Mouse (Mus musculus): ENCODE measurements around the gene Smad5.

Gene Smad5

DNA sequence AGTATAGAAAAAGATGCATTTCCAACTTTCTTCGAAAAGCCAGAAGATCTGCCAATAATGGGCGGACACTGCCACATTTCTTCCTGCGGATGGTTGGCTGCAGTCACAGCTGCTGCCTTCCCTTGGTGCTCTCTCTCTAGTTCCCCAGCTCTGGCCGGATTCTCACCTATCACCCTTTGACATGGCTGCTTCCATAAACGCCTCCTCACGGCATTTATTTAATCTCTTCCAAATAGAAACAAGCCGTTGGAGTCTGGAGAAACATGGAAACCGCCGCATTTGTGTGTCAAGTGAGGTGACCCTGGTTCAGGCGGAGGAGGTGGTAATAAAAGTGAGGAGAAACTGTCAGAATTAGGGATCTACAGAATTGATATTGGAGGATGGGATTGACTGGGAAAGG is 886 bp upstream of the Smad5 start:
- no peak for DNase-seq (ENCODE audit: low read depth, low spot score)

DNA sequence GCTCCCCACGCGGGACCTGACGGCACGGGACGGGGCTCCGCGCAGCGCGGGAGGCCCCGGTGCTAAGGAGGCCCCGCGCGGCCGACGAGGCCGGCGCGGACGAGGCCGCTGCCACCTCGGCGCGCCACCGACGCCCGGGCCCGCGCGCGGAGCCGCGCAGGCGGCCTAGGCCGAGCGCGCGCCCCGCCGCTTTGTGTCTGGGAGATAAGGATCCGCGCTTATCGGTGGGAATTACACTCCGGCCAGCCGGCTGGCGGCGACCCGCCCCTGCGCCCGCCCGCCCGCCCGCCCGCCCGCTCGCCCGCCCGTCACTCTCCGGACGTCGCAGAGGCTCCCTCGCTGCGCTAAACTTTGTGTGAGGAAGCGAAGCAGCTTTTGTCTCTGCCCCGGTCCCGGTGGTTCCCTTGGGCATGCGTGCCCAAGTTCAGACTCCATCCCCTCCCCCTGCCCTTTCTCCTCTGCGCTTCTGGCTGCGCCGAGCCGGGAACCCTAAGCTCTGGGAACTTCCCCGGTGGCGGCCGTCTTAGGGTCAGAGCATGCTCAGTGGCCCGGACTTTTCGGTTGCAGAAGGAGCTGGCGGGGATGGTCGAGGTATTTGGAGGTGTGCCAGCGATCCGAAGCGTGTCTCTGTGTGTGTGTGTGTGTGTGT is 536 bp downstream of the Smad5 start:
- DNase-seq (ENCODE audit: low read depth, low spot score) = peak; percentile 73

DNA sequence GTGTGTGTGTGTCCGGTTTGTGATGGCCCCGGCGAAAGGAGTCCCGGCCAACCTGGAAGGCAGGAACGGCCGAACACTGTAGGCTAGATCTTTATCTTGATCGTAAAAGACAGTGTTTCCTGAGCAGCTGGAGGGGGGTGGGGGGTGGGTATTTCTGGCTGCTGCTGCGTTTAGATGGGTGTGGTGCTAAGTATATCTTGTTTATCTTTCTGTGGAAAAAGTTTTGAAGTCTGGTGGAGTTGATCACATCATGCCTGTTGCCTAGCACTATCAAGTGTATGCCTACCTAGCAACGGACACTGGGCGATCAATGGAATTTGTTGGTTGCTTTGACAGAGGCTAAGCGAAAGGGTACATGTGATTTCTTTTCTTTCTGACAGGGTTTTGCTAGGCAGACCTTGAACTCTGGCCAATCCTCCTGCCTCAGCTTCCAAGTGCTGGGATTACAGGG is 1.1 kb downstream of the Smad5 start:
- DNase-seq (ENCODE audit: low read depth, low spot score) = peak; percentile 8

DNA sequence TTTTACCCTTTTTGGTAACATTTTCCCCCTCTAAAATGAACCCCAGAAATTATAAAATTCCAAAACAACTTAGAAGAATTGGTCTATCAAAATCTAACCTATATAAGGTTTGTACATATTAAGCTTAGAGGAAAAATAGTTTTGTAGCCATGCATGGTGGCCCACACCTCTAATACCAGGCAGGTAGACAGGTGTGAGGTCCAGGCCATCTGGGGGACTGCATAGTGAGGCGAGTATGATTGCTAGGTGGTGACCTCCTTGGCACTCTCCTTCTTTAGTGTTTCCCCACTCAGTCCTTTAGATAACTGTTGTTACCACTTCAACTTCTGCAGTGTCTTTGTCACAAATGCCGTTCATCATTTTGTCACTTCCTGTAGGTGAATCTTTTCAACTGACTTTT is 1.8 kb downstream of the Smad5 start:
- DNase-seq (ENCODE audit: low read depth, low spot score) = no peak

DNA sequence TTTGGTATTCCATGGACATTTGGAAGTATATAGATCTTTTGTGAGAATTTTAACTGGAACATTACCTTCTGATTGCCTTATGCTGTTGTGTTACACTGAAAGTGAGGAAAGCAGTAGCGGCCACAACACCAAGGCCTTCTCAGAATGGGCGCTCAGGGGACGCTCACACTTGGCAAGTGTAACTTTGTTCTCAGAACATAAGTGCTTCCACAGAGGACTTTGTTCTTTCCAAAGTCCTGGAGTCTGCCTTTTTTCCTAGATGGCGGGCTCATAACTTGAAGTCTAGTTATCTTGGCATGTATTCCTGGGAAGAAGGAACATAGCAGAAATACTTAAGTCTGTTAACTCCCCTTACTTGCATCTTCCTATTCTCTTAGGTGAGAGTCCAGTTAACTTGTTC is 4.3 kb downstream of the Smad5 start:
- DNase-seq (ENCODE audit: low read depth, low spot score) = no peak

DNA sequence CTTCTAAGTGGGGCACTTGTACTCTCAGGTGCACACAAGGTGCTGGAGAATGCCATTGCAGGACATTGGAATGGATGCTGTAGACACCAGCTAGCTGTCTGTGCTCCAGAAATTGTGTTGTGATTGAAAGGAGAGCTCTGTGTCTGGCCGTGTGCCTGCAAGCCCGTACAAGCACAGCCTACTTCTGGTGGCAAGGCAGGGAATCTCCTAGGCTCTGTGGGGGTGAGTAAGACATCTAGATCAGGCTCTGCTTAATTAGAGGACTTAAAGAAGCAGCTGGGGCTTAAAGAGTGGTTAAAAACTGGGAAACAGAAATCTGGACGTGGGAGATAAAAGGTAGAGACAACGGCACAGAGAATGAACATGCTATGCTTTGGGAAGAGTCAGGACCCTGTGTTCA is 4.8 kb downstream of the Smad5 start:
- DNase-seq (ENCODE audit: low read depth, low spot score) = no peak

DNA sequence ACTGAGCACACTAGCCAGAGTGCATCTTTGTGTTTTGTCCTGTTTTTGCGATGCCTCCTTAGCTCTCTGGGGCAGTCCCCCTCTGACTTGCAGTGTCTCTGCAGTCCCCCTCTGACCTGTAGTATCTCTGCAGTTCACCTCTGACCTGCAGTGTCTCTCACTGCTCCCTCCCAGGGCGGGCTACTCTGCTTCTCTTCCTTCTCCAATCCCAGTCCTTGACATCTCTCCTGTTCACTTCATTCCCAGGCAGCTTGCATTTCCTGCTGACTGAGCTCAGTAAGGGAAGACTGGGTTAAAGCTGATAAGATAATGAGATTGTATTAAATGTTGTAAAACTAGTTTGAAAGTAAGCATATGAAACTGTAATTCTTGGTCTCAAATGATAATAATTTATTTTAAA is 7.8 kb downstream of the Smad5 start:
- no peak for DNase-seq (ENCODE audit: low read depth, low spot score)

DNA sequence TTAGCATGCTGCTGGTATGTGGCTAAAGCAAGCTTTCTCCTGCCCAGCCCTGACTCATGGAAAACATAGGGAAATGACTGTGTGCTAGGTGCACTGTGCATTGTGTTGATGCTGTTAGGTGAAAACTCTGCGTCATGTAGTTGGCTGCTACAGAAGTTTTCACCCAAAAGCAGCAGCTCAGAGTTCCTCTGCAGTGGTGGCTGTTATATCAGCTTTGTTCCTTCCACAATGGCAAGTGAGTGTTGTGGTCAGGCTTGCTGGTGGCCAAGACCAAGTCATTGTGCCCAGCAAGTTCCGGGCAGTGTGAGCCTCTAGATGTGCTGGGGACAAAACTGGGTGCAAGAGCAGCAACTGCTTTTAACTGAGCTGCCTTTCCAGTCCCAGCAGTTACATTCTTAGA is 9.4 kb downstream of the Smad5 start:
- no peak for DNase-seq (ENCODE audit: low read depth, low spot score)

DNA sequence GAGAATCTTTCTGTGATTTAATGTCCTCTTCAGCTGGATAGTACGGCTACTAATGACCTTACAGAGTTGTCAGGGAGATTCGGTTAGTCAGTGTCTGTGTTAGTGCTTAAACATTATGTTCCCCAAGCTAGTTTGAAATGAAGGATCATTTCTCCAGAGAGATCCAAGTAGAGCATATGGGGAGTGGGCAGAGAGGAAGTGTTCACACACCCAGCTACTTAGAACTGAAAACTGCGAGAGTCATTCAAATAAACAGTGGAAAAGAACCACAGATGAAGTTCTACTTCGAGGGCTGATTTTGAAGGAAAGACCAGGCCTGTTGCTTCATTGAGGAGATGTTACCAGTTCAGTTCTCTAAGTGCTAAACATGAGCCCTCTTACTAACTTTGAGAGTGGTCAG is 23.7 kb downstream of the Smad5 start:
- DNase-seq (ENCODE audit: low read depth, low spot score) = no peak

DNA sequence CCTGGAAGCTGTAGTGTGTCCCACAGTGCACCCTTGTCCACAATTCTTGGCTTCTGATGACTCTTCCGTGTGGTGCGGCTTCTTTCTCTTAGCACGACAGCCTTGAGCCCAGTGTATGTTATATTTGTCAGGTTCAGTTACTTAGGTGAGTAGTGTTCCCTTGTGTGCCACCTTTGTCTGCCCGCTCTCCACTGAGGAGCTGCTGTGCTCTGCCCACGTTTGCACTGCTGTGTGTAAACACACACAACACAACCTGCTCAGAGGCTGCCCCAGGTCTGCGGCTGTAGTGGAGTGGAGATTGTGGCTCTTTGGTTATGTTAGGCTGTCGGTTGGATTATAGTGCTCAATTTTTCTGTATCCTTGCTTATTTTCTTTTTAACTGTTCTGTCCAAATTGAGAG is 26.2 kb downstream of the Smad5 start:
- no peak for DNase-seq (ENCODE audit: low read depth, low spot score)

DNA sequence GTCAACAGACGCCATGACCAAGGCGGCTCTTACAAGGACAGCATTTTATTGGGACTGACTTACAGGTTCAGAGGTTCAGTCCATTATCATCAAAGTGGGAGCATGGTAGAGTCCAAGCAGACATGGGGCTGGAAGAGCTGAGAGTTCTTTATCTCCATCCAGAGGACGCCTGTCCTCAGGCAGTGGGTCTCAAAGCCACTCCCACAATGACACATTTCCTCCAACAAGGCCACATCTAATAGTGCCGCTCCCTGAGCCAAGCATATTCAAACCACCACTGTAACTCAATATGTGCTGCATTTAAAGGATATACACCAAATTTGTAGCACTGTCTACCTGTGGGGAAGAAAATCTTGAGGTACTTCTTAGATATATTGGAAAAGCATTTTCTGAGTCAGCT is 31.8 kb downstream of the Smad5 start:
- DNase-seq (ENCODE audit: low read depth, low spot score) = no peak

DNA sequence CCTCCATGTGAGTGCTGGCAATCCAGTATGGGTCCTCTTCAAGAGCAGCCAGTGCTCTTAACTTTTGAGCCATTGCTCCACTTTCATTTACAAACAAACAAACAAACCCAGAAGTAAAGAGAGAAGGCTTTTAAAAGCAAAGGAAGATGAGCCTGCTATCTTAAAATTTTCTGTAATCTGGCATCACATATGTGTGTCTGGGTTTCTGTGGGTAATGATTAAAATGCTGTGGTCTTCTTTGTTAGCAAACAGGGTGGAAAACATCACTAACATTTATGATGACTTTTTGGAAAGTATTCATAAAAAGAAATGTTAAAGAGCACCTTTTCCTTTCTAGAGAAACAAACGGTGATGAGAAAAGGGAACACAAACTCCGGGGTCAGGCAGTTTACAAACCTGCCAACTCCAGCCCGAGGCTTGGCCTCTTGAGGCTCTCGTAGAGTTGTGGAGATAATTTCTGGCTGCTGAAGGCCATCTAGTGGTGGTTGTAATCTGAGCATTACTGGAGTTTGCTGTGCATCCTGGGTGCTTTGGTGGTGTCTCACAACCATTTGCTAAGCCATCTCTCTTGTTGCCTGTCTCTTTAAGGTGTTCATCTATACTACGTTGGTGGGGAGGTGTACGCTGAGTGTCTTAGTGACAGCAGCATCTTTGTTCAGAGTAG is 32.5 kb downstream of the Smad5 start:
- peak; percentile 35 for DNase-seq (ENCODE audit: low read depth, low spot score)

DNA sequence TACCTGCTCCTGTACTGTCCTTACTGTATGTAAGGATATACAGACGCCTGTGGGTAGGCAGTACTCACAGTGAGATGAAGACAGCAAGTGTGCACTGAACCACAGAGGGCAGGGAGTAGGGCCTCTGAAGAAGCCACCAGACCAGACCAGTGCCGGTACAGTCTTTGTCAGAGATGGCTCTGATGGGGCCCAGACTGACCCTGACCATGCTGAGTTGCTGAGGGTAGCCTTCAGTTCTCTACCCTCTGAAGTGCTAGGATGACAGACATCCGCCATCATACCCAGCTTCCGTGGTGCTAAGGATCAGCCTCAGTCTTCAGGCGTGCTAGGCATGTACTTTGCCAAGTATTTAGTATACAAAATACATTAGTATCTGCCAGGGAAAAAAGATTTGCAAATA is 36.7 kb downstream of the Smad5 start:
- no peak for DNase-seq (ENCODE audit: low read depth, low spot score)

DNA sequence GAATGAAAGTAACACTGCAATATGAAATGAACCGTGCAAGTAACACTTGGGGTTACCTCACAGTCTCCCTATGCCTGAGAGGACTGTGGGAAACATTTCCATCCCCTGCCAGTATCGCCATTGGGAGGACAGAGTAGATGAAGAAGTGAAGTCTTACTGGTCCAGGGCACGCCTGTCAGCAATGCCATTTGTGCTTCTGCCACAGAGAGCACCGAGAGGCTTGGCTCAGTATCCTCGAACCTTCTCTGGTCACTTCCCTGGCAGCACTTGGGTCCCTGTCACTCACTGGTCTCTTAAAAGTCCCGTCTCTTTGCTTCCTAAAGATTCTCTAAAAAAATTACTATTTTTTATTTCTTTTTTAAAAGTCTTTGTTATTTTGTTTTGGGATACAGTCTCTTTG is 37.7 kb downstream of the Smad5 start:
- no peak for DNase-seq (ENCODE audit: low read depth, low spot score)

DNA sequence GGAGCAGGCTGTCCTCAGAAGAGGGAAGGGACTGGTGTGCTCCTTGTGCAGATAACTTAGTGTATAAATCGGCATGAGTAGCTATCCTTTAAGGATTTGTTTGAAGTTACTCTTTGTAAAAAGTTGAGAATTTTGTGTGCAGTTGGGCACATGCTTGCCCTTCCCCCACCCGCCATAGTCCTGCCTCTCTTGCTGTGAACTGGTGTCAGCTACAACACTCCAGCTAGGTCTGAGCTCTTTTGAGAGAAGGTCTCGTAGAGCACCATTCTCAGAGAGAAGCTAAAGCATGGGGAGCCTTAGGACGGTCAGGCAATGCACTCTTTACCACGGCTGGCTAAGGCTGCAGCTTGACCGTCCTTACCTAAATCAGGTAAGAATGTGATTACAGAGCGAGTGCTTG is 38.9 kb downstream of the Smad5 start:
- no peak for DNase-seq (ENCODE audit: low read depth, low spot score)

DNA sequence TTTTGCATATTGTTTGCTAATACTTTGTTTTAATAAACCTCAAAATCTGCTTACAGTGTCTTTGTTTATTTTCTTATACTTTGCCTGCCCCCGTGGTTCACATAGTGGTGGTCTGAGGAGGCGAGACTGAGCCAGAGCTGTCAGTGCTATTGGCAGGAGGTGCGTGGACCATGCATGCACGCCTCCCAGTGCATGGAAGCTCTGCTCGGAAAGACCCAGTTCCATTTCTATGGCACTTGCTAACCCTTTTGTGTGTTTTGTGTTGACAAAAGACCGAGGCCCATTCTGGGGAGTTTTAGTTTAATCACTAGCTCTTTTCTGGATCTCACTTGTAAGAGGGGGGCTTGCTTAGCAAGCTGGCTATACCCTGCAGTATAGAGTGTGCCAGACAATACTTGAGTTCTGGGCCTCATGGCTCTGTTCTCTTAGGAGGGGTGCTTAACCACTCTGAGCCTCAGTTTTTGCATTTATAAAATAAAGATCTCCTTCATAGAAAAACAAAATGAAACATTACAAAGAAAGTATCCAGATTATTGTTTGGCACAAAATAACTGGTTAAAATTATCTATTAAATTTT is 39.6 kb downstream of the Smad5 start:
- DNase-seq (ENCODE audit: low read depth, low spot score) = no peak

DNA sequence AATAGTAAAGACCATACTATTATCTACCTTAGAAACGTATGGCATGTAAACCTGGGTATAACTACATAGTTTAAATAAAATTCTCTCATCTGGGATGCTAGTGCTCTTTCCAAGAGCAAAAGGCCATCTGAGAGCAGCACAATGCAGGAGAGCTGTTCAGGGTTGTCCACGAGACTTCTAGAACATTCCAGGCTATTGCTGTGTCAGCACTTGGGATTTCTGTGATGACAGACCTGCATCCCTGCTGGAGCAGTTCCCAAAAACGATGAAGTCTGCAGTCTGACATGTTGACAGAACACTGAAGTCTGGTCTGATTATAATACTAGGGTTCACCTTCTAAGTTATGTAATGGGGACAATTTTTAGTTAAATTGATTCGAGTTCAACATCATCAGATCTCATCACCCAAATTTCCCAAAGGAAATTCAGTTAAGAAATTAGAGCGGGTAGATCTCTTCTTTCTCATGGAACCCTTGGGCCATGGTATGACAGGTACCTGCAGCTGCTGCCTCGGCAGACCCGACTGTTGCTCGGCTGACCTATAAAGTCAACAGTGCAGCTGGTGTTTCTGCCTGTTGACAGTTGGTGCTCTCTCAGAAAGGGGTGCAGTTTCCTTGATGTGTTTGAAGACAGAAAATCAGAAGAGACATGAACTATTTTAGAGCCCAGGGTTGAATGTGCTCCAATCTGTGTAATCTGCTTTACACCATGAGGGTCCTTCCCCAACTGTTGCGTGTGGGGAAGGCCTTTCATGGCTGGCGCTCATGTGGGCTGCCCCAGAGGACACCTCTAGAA is 44.1 kb downstream of the Smad5 start:
- no peak for DNase-seq (ENCODE audit: low read depth, low spot score)

DNA sequence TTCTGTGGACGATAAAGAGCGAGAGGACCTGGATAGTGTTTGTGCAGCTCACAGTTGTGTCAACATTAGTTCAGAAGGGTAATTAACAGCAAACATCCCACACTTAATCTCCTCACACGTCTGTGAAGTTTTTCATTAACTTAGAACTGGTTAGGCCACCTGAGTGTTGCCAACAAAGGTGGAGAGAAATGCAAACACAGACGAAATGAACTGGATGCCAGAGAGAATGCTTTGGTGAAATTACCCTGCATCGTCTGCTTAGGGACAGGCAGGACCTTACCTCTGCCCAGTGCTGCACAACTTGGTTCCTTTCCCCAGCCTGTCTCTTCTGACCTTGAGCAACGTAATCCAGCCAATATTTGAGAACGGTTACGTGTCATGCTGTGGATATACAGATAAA is 44.7 kb downstream of the Smad5 start:
- no peak for DNase-seq (ENCODE audit: low read depth, low spot score)

DNA sequence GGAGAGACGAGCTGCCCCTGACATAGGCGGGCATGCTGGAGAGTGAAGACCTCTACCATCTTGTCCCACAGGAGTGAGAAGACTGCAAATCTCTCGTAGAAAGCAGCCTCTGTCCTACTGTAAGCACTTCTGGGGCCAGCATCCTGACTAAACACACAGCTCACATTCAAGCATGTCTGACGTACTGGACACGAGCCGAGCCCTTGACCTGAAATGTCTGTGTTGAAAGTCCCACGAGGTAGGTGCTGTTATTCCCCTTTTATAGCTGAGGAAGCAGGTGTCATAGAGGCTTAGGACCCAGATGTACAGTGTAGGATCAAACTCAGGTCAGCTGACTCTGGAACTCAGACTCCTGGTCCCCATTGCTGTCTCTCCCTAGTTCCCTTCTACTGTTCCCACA is 46.6 kb downstream of the Smad5 start:
- no peak for DNase-seq (ENCODE audit: low read depth, low spot score)

DNA sequence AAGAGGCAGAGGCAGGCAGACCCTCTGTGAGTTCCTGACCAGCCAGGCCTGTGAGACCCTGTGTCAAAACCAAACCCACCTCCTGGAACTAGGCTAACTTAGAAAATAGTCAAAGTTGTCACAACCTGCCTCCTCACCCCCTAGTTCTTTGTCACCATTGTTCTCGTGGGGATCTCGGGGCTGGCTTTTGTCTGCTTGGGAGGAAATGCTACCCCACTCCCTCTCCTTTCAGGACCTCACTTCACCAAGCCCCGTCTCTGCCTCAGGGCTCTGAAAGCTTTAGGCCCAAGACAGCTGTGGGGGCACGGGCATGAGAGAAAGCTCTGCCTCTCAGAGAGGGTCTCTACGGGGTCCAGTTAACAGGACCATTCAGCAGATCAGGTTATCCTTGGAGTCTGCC is 49.0 kb downstream of the Smad5 start:
- no peak for DNase-seq (ENCODE audit: low read depth, low spot score)

DNA sequence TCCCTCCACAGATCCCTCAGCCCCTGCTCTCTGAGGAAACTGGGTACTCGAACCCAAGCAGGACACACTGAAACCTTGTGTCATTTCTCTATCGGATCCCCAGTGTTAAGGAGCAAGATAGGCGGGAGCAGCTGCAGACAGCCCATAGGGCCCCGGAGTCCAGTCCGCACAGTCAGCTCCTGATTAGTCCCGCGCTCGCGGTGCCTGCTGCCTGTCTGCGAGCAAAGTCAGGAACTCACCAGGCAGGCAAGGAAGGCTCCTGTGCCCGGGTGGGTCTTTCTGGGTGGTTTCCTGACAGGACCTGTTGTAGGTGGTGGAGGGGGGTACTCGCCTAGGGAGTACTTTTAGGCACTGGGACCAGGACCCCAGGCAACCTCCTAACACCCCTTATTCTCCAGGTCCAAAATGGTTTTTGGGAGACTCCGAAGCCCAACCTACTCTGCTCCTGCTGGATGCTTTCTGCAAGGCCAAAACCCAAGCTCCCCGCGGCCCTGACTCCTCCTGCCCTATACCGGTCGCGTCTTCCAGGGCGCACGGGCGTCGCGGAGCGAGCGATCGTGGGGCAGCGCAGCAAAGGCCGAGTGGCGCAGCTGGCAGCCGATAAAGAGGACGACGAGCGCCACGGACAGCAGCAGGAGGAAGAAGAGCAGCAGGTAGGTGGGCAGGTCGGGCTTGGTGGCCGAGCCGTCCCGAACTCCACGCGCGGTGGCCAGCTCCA is 49.8 kb downstream of the Smad5 start:
- DNase-seq (ENCODE audit: low read depth, low spot score) = peak; percentile 24

All from ES-CJ7 (cell line).